Mouse (Mus musculus) olfactory bulb, adult 2 months (tissue): ENCODE results near the gene Vpreb3.

Experiments used
- CTCF ChIP-seq: fragments of 200-500 bp; IDR thresholded peaks from 2 replicates; pipeline ENCODE4 v1.5.1; 2012; ENCODE audit warnings: low read depth, mild to moderate bottlenecking, low read length, moderate library complexity; ENCODE audit not compliant: insufficient read depth
- POLR2A ChIP-seq: fragments of 200-500 bp; IDR thresholded peaks from 2 replicates; pipeline ENCODE4 v1.6.1; 2012; ENCODE audit warnings: mild to moderate bottlenecking, low read depth, low read length, moderate library complexity; ENCODE audit not compliant: insufficient read depth

GRCm38 (mm10) chr10:75913013-75913589 lies 29.8 kb upstream of the Vpreb3 start:
- TF ChIP-seq CTCF = no peak
- no peak for TF ChIP-seq POLR2A
